Mouse (Mus musculus) kidney, adult 8-10 months (tissue): ENCODE measurements at regions not wholly inside any gene's neighbourhood (a gene's known extent, or its start where the extent isn't known, plus 50 kb on each side); places are given as distances from the start of the nearest gene placed in this dataset.
A peak's percentile ranks its signal among the peaks of the same experiment; 100 is the strongest.
"Not testable (repeated sequence)": the region's sequence is repeated elsewhere in the genome, so short reads cannot be mapped to it uniquely, and the experiment has no call there.

ENCODE experiments used
- DNase-seq, 2 experiments: peaks; one replicate each; pipeline ENCODE4 v3.0.0; 2022

DNA sequence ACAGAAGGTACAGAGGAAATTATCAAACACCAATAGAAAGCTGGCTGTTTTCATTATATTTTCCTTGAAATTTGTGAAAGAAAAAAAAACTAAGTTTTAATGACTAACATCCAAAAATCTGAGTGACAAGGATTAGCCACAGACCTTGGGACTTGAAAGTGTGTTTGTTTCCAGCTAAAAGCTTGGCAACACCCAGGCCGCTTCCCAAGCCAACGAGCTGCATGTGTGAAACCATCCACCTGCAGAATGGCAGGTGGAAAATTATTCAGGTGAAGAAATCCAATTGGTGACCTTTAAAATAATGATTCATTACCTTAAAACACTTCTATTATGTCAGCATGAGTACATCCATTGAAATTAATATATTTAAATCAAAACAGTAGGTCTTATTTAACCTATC, 672.7 kb upstream of the Mms22l start:
- no peak for DNase-seq

DNA sequence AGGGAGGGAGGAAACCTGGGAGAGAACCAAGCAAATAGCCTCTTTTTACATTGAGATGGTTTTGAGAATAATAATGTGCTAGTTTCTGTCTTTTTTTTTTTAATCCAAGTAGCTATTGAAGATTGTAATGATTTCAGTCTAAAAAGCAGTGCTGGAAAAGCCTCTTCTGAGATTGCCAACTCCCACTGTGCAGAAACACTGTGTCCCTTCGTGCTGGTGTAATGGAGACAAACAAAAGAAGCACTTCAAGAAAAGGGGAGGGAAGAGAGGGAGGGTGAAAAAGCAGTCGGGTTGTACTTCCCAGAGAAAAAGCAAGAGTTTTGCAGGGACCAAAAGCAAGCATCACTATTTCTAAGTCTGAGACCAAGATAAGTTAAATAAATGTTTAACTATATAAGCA, 669.4 kb upstream of the Mms22l start:
- DNase-seq = no peak

DNA sequence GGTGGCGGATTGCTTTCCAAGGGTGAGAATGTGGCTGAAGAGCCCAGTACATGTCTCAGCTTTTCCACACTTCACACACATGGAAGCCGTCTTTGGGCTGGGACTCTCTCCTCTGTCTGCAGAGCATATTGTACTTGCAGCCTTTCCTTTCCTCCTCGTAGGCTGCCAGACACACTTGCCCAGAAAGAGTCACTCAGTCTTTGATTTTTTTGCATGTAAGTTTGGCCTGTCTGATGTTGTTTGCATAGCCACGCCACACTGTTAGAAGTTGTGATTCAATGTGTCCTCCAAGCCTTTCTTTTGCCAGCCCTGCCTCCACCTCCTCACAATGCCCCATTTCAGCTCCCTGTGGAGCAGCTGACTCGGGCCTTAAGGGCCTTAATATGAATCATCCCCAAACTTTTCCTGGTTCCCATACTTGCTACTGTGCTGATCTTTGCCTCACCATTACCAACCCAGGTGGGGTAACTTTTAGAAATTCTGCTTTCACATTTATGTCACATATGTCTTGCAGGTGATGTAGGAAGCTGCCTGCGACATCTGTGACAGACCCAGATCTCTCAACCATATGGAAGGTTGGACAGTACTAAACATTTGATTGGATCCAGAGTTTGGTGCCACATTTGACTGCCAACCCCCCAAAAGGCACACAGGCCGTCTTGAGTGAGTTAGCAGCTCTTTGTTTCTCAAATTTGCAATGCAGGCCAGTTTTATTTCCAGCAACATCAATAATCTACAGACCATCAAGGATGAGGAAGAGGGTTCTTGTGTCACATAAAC, 663.7 kb upstream of the Mms22l start:
- no peak for DNase-seq

DNA sequence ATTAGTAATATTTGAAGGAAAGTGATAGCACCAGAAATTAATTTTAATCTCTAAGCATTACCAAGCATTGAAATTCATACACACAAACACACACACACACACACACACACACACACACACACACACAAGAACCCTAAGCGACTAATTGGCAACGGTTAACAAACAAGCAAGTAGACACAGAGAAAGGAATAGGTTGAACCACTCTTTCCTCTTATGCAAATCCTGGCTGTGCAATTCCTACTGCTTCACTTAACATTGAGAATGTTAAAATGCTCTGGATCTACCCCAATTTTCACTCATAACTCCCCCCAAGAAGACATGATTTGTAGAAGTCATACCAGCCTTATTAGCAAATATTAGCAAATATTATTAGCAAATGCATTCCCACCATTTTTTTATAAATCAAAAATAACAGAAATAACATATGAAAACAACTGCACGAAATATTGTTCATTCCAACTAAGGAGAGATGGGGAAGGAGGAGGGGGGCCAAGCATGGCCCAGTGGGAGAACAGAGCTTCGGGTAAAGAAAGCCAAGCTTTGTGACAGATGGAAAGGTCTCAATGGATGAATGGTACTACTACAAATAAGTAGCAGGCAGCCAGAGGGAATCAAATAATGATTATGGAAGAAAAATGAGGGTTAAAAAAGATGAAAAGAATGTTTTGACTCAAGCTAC, 652.5 kb upstream of the Mms22l start:
- no peak for DNase-seq

DNA sequence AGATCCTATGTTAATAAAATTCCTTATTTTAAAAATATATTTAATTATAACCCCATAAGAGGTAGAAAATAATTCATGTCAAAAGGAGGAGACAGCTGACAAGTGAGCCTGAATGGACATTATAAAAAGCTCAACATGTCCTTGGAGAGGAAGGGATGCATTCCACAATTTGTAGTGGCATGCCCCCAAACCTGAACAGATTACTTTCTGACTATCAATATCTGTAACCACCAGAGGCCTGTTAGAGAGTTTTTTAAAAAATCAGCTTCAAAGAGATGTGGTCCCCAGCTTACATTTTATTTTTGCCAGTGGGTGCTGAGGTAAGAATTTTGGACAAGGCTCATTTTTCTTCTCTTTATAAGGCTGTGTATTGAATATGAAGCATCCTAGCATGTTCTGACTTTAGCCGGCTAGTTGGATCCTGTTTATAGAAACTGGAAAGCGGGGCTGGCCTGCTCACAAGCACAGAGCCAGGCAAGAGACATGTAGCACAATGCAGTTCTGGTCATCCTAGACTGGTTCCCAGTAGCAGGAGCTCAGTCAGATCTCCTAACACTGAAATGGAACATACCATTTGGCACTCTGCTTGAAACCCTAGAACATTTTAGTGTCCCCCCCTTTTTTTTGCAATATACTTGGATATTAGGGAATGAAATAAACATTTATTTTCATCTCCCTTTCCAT, 651.8 kb upstream of the Mms22l start:
- no peak for DNase-seq

DNA sequence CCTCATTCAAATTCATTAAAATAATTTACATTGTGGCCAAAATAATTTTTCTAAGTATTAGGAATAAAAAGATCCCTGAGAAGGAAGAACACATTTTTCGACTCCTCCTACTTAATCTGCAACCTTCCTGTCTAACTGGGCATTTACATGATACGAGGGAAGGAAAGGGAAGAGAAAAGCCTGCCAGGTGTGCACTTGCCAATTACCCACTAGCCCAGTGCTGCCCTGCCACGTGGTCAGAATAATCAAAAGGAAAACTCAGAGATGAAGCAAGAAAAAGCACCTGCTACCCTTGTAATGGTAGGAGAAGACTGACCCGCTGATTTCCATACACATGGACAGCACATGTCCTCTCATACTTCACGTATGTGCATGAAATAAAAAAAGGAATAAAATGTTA, 651.0 kb upstream of the Mms22l start:
- no peak for DNase-seq

DNA sequence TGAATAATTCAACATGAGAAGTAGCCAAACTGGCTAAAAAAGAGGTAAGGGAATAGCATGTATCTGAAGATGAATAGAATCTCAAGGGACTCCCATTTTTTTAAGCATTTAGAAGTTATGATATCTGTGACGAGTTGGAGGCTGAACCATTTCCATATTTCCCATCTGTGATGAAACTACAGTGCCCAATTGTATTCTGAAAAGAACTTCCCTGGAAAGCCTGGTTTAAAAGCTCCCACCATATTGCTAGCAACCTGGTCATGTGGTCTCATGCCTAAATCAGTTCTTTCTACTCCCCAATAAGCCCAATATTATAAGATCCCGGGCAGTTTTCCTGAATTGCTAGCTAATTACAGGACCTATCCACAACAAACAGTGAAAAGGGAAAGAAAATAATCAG, 645.6 kb upstream of the Mms22l start:
- no peak for DNase-seq

DNA sequence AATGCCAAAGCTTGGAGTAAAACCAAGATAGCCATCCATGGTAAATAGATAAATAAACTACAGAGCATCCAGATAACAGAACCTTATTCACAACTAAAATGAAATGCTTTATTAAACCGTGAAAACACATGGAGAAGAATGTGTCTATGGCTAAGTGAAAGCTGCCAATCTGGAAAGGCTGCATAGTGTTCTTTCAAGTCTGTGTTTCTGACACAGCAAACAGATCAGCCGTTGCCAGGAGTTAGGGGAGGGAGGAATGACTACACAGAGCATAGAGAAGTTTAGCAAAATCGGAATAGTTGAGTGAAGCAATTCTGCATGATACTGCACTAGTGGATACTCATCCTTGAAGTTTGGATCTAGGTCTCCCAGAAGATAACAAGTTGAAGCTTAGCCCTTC, 633.8 kb upstream of the Mms22l start:
- no peak for DNase-seq

DNA sequence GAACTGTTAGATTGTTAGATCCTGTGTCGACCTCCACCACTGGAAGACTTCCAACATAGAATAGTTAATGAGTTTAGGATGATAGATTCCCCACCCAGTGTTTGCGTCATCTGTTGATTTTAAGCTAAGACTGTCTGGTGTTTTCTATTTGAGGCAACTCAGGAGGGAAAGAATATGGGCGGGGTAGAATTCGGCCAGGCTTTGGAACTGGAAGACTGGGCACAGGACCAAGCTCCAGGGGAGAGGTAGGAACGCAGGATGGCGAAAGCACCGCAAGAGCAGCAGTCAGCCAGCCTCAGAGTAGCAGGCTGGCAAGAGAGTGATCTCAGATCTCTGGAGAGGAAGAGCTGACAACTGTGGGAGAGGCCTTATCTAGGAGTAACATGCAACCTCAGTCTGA, 616.2 kb upstream of the Mms22l start:
- no peak for DNase-seq

DNA sequence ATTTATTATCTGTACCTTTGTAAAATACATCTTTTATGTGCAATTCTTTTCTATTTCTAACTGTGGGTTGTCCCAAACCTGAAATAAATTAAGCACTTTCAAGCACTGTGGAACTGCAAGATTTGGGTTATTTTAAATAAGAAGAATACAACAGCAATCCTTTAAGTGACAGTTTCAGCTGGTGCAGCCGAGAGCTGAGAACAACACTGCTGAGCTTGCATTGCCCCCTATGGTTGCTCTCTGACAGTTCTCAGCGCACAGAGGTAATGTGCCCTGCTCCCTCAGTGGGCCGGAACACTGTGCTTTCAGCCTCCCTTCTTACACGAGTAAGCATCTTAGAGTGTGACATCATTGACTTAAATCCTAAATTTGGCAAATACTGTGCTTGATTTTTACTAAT, 582.9 kb upstream of the Mms22l start:
- no peak for DNase-seq

DNA sequence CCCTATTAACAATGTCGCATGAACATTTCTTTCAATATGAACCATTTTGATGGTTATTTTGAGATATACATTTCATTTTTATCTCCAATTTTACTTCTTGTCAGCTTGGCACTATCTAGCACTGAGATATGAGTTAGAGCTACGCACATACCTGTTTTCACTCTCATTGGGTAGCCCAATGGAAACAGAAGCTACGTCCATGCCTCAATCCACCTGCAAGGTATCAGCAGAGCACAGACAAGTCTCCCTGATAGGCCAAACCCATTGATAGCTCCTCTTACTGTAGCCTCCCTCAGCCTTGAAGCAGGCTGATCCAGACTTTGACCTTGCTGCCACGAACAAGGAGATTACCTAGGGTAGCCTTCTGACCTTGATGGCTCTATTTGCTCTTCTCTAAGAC, 582.4 kb upstream of the Mms22l start:
- no peak for DNase-seq

DNA sequence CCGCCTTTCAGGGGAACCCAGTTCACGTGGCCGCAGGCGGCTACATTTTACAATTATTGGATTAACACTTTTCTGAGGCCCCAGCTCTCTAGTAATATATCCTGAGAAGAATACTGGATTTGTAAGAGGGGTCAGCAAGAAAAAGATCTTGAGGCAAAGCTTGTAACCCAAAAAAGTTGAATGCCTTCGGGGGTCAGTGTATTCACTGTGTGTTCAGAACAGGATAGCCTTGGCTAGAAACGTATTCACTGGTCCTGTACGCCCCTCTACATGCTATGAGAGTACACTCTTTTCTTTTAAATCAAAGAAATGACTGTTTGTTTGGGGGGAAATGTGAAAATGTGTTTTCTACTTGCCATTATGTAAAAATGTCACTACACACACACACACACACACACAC, 581.8 kb upstream of the Mms22l start:
- DNase-seq = no peak

DNA sequence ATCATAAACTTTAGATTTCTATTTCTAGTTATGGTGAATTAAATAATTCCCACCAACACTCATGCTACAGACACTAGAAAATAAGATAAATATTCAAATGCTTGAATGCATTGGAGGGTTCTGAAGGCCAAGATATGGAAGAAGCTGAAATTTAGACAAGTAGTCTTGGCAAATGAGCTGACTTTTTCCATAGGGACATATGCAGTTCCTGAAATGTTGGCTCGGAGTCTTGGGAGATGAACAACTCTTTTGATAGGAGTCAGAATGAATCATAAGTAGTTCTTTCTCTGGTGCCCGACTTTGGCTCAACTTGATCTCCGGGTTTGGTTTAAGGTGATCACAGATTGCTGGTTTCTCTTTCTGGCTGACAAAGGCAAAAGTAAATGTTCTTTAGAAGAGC, 574.7 kb upstream of the Mms22l start:
- DNase-seq = no peak

DNA sequence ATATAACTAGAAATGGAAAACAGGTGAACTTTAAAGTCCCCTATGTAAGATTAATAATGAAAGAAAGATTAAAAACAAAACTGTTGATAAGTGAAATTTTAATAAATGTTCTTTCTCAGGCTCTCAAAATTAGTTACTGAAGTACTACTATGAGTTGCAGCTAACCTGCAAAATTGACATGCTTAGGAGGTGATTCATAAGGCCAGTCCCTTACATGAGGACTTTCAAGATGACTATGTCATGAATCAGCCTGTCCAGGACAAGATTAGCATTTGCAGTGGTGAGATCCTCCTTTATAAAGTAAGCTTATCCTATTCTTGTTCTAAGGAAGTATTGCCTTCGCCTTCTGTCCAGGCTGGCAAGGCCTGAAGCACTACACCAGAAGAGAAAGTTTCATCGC, 542.1 kb upstream of the Mms22l start:
- DNase-seq = no peak

DNA sequence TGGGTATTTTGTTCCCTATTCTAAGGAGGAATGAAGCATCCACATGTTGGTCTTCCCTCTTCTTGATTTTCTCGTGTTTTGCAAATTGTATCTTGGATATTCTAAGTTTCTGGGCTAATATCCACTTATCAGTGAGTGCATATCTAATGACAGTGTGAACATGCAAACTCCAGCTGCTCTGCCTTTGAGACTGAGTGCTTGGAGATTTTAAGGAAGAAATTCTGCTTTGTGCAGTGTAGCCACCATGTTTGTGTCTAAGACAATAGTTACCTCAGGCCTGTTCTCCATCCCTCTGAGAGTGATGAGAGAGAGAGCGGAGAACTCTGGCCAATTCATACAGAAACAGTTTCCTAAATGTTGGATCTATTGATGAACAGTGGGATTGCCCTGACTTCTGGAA, 514.1 kb upstream of the Mms22l start:
- DNase-seq = not testable (repeated sequence)

DNA sequence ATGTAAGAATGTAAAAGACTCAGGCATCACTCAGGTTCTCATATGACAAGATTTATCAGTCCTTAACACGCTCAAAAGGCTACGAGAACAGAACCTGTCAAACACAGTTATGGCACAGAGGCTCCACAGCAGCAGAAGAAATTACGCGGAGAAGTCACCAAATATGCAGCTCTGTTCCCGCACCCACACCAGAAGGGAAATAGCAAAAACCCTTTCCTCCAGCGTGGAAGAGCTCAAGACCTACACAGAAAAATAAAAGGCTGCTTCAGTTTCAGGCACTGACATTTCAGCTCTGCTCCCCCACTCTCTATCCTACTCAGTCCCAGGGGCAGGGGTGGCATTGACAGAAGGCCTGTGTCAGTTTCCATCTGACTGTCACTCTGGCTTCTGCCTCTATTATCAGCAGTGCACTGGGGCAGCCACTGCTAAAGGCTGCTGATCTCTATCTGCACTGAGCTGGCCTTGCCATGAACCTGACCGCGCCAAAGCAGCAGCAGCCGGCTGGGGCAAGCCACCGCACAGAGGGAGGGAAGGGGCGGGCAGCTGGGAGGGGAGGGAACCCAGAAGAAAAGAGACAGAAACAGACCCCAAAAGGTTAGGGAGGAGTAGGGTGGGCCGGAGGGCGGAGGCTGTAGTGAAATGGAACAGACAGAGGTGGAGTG, 513.3 kb upstream of the Mms22l start:
- DNase-seq = peak; percentile 2 to 7

DNA sequence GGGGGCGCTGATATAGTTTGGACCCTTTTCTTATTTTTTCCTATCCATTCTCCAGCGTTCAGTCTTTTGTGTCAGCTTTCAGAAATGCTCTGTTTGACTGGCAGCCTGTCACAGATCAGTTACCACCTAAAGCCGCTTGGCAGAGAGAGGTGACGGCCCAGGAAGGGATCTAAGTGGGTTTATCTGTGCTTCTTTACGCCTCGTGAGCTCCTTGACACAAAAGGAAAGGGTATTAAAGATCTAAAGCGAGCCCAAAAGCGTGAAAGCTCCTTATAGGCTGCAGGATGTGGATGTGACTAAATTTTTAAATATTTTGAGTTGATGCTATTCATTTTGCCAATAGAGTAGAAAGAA, 512.8 kb upstream of the Mms22l start:
- no peak for DNase-seq

DNA sequence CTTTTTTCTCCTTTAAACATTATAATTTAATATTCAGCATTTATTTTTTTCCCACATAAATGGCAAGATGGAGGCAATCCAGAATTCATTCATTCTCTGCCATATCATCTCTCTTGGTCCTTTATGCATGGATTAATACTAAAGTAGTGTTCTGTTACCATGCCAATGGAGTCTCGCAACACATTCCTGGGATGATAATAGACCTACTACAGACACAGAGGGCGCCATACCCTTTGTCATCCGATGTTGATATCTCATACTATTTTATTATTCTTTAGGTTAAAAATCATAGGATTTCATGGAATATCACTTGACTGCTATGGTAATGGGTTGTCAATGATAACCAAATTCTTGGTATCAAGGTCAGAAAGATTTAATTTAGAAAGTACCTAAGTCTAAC, 512.2 kb upstream of the Mms22l start:
- no peak for DNase-seq

DNA sequence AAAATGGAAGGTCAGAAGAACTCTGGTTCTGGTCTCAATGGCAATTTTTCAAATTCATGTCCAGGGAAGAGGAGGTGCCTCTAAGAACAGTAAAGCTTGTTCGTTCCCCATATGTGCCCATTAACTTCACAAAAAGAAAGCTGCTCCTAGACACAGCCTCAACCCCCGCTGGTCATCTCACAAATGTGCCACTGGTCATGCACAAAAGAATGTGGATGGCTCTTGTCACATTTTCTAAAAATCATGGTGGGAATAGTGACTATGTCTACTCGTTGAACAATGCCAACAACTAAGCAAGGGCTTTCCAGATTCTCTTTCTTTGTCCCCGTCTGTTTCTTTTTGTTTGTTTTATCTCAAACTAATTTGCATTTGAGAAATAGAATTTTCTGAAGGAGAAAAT, 510.3 kb upstream of the Mms22l start:
- DNase-seq = no peak

DNA sequence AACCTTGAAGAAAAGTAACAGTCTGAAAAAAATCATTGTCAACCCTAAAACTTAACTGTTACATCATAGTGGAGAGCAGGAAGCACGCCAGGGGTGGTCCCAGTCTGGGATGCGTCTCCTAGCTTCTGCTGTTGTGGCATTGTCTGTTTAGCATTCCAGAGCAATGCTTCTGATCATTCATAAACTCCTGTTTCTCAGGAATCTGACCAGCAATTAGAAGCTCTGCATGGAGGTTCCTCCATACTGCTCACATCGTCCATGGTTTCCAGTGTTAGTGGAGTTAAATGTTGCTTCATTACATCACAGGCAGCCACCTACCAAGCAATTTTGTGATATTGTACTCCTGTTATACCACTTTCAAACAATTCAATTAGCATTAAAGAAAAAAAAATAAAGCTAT, 502.4 kb upstream of the Mms22l start:
- DNase-seq = no peak

DNA sequence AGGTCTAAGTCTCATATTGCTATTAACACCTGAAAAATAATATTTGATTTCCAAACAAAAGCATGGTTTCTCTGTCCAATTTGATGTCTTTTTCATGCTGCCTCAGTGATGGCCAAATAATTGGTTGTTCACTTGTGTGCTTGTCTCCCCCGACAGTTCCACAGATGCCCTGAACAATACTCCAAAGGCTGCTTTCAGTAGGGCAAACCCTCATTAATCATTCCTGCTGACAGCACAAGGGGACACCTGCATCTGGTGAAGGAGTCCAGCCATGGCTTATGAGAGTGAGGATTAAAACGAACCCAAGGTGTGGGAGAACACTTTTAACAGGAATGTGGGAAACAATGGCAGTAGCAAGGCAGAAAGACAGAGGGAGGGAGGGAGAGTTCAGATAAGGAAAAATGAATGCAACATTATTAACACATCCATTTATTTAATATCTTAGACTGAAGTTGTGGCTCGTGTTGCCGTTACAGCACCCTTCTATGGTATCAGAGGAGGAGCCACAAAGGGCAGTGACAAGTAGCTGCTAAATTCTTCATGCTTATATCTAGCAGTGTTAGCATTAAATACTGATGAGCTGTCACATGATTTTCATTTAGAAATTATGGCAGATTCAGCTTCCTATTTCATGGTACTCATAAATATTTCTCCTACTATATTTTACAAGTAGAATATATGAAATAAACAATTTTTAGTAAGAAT, 501.8 kb upstream of the Mms22l start:
- DNase-seq = no peak

DNA sequence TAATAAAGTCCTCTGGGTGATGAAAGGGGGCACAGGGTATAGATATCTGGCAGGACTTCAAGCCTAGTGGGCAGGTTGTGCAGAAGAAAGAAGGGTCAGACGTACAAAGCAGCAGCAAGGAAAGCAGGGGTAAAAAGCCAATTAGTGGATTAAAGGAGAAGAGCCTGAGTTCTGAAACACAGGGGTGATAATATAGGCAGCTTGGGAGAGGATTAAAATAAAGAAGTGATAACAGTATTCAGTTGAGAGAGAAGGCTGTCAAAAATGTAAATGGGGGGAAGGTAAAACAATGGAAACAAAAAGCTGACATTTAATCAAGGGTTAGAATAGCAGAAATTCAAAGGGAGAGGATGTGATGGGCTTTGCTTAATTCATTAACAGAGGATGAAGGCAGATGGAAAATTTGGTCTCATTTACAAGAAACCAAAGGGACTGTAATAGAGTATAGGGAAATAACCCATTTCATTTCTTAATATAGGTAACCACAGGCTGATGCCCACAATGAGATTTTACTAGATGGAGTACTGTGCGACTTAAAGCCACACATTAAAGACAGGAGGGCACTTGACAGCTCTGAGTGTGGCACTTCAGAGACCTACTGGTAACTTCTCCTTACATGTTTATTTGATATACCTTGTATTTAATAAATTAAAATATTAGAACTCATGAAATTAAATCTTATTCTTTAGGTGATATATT, 489.8 kb upstream of the Mms22l start:
- DNase-seq = no peak
